Mouse (Mus musculus) 3T3-L1 (cell line): ENCODE results near the gene Tmem256.

Experiments
- DNase-seq: peaks from one replicate; pipeline ENCODE4 v3.0.0-alpha.2; 2015; ENCODE audit warnings: low read depth, low spot score

Gene Tmem256

DNA sequence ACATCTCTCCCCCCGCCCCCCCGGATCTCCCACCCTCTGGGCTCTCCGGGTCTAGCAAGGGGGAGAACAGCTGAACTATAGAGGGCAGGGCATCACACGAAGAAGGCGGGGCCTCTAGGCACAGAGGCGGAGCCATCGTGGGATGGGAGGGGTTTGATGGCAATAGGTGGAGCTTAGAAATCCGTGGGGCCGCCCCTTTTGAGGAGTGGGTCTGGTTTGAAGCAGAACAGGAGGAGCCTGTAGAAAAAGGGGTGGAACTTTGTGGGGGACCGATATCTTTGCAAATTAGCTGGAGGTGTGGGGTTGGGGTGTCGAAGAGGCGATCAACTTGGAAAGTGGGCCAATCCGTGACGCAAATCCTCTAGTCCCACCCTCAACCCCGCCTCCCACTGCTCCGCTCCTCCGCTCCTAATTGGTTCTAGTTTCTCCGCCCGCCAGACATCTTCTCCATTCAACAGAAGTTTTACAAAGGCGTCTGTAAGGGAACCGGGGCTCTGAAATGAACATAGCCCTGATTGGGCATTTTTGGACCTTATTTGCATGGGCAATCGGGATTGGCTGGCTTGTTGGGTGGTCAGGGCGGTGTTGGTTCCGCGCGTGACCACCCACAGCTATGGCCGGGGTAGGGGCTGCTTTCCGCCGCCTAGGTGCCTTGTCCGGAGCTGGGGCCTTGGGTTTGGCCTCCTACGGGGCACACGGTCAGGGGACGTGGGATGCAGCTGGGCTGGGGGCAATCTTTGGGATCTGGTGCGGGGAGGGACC, at the start of gene Tmem256:
Gene Tmem256 (plus strand): TSS at position 563 of the 762 bp plus-strand sequence.
- DNase-seq: peak; percentile 99

DNA sequence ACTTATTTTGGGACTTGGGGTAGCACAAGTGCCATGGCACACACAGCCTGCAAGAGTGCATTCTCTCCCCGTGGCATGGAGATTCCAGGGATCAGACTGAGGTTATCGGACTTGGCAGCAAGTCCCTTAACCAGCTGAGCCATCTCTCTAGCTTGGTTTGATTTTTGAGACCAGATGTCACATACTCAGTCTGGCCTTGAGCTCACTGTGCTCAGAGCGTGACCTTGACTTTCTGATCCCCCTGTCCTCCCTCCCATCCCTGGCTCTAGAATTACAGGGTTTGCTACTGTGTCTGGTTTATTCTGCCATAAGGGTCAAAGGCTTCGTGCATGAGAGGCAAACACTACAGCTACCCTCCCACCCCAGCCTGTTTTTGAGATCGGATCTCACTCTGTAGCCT, 48.9 kb upstream of the Tmem256 start:
- DNase-seq: no peak

DNA sequence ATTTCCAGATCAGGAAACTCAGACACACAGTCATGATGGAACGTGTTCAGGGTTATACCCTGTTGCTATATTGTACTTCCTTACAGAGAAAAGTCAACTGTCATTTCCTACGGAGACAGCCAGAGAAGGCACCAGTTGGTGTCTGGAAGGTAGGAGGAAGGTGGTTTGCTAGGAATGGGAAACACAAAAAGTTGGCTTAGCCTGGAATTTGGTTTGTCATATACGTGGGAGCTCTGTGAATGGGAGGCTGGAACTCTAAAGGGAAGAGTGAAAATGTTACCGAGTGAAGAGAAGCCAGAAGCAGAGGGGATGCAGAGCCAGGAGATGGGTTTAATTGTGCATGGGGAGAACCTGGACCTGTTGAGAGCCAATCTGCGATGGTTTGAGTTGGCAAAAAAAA, 46.9 kb upstream of the Tmem256 start:
- DNase-seq: no peak

DNA sequence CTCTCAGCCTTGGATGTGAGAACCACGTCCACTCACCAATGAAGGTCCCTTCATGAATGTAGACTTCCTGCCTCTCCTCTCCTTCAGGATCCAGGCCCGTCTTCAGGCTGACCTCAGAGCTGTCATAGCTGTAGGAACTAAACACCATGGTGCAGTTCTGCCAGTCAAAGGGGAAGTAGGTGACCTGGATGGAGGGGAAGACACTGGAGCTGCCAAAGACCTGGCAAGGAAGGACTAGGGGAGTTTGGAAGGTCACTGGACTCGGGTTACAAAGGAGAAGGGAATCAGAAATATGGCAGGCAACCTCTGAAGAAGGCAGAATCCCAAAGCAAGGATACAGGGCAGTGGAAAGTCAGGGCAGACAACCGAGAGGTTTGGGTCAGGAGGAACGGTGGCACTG, 44.9 kb upstream of the Tmem256 start:
- no peak for DNase-seq

DNA sequence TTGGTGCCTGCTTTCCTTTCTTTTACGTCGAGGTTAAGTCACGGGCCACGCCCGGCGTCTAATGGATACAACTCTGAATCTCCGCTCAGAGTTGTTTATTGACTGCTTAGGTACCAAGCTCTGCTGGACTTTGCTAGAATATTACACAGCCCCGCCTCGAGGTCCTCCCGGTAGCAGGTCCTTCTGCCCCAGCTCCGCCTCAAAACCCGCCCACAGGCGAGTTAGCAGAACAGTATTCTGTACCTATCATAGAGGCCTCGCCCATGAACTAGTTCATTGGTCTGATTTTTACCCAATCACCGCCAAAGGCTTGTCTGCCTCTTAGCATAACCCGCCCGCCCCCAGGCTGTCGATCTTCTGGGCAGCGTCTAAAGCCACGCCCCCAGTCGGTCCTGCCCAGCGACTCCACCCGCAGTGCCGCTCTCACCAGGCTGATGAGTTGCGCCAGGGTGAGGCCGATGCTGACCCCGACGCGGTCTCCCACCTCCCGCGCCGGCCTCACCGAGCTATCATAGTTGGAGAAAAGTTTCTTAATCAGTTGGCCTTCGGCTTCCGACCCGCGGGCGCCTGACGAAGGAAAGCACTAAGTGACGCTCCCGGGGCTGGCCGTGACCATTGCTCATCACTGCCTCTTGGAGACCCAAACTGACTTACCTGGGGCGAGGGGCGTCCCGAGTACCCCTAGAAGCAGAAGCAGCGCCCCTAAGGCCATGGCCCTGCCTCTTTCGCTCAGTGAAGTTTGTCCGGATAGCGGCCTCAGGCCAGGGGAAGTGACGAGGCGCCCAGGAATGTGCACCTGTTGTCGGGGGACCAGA, 42.9 kb upstream of the Tmem256 start, which contains the start of gene Chrnb1:
Gene Chrnb1 (minus strand): TSS at position 776 of the 815 bp plus-strand sequence.
- DNase-seq: peak; percentile 98

DNA sequence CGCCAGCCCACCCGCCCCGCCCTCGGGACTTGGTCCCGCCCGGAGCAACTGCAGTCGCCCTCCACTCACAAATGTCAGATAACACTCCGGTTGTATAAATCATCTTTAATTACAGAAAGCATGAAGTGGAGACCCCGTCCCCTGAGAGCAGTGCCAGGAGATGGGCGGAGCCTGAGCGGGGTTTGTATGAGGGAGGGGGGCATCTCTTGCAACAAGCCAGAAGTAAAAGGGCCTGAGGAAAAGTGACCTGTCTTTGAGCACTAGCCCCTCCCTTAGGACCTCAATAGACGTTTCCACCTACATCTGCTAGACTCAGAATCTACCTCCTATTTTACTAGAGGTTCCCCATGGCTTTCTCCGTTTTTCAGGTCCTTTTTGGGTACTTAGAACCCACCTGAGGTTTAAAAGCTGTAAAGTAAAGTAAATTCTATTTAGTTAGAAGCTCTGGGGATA, 42.3 kb upstream of the Tmem256 start:
- no peak for DNase-seq

DNA sequence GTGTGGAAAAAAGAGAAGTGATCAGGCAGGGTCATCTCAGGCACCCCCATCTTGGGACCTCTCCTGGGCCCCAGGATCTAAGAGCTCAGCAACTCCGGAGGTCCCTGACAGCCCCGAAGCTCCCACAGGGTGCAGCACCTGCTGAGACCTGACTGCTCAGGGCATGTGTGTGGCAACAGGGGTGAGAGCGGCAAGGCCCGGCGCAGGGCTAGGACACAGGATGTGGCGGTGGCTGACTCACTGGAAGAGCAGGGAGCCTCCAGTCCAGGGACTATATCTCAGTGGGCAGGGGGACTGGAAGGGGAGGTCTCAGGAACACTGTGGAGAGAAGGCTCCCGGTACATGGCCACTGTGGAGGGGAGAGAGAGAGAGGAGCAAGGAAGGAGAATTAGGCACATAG, 40.4 kb upstream of the Tmem256 start:
- peak; percentile 8 for DNase-seq

DNA sequence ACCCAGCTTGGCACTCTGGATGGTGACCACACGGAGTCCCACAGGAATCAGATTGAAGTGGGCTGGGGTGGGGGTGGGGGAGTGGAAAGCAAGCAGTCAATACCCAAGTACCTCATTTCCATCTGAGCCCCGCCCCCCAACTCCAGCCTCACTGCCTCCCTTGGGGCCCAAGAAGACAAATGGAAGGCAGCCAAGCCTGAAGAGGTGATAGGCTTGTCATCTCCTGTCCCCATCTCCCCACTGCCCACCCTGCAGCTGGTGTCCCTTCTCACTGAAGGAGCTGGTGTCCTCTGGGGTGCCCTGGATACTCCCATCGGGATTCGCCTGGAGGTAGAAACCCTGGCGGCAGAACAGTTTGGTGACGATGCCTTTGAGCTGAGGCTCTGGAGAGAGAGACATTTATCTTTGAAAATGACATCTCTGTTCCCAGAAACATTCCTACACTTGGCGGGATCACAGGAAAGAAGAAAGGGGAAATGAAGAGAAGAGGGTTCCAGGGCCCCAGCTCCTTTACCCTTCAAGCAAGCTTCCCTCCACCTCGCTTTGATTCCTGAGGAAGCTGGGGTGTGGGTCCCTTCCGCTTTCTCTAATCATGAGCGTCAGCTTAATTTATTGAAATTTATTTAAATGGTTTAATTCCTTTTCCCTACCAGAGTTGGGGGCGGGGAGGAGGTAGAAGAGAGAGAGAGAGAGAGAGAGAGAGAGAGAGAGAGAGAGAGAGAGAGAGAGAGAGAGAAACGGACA, 38.7 kb upstream of the Tmem256 start:
- no peak for DNase-seq

DNA sequence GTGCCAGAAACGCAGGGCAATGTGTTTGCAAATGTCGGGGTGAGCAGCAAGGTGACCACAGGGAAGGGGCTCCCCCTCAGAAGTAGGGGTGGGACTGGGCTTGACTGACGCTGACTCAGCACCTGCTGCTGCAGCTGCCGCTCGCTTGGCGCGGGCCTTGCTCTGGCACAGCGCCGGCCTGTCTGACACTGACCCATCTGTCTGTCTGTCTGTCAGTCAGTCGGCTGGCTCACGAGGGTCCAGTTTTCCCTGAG, 38.2 kb upstream of the Tmem256 start:
- no peak for DNase-seq

DNA sequence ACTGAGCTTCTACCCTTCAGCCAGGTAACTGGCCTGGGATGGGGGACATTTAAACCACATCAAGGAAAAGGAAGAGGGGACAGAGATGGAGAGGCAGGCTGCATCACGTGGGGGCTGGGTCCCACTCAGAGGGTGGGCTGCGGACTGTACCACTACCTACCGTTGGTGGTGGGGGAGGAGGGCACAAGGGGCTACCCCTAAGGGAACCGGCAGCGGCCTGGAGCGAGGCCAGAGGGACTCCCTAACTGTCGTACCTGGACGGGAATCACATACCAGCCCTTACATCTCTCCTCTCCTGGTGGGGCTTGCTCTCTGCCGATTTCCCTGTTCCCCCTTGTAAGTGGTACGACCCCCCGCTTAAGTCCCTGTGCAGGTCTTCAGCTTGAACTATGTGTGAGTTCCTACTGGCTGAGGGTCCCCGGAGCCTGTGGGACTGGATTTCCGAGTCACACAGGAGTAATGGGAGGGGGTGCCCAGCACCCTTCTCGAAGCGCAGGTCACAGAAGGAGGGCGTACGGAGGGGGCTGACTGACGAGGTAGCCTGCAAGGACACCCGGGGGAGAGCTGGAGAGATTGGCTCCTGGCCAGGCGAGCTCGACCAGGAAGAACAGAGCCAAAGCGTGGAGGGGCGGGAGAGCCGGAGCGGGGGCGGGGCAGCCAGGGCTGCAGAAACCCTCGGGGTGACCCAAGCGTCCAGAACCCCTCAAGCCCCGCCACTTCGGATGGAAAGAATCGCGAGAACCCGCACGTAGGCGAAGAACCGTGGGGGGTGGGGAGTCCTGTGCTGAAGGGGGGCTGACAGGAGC, 37.7 kb upstream of the Tmem256 start:
- DNase-seq: no peak

DNA sequence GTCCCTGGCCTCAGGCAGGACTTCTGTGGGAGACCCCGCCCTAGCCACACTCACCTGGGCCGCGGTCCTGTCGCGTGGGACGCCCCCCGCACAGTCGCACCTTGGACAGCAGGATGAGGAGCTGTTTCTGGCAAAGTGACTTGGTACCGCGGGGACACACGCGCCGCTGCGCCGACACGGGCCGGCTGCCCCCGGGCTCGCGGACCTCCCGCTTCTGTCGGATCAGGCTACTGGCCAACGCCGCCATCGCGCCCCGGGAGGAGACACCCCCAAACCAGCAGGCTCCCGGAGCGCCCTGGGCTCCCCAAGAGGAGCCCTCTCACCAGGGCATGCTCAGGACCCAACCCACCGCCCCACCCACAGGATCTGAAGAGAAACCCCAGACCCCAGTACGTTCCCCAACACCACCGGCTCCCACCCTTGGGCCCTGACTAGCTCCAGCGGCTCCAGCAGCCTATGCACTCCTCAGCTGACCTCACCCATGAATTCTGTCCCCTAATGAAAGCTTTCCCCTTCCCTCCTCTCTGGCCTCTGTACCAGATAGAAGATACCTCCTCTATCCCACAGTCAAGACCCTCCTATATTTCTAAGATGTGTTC, 36.8 kb upstream of the Tmem256 start, which contains the start of gene Fgf11:
Gene Fgf11 (minus strand): TSS at position 479 of the 599 bp plus-strand sequence.
- DNase-seq: no peak

DNA sequence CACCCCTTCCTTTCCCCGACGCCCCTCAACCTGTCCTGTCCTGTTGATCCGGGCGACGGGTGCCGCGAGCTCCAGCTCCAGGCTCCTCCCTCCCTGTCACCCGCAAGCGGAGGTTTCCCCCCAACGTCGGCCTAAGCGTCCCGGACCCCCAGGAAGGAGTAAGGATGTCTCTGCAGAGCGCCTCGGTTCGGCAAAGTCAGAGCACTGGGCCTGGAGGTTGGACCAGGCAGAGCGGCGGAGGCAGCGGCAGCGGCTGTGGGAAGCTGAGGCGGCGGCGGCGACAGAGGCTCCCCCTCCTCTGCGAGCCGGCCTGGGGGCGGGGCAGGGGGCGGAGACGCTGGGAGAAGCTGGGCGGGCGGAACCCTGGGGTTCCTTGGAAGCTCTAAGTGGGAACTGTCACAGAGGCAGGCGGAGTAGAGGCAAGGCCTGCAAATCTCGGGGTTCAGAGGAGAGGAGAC, 35.6 kb upstream of the Tmem256 start:
- DNase-seq: no peak

DNA sequence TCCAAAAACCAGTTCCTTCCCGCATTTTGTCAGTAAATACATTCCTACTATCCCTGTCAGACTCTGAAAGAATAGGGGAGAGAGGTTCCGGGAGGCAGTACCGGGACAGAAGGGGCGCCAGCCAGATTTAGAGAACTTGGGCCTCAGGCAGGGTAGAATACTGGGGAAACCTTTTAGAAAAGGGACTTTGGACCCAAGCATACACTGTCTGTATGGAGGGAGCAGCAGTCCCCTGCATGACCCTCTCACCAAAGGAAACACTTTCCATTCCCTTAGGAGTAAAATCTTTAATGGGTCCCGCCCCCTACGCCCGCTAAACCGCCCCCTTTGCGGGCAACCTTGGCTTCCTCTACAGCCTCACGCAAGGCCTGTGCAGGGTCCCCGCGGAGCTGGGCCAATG, 35.0 kb upstream of the Tmem256 start:
- DNase-seq: no peak

DNA sequence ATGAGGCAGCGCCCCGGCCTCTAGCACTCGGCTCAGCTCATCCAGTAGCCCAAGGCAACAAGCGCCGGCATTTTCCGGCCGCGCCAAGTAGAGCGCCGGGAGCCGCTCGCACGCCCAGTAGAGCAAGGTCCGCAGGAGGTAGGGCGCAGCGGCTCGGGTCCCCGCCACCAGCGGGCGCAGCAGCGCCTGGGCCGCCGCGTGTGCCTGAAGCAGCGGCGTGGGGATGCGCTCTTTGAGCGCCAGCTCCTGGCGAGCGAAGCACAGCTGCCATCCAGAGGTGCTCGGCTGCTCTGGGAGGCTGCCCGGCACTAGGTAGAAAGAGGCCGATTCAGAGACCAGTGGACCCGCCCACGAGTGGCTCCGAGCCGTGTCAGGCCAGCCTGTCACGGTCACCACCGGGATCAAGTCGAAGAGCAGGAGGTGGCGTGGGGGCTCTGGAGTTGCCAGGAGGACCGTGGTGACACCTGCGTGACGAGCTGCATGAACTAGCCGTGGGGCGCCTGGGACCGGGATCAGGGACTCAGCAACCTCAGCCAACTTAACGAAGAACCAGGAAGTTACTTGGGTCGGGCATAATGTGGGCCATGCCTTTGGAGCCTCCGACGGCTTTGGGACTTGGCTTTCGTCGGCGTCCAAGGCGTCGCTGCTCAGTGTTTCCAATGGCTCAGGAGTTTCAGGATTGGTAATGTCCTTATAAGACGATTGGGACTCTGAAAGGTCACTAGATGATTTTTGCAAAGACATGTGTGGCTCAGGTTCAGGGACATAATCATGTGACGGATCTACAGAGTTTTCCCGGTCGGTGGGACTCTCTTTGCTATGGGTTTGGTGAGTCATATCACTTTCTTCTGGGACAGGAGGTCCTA, 34.3 kb upstream of the Tmem256 start:
- DNase-seq: peak; percentile 33

DNA sequence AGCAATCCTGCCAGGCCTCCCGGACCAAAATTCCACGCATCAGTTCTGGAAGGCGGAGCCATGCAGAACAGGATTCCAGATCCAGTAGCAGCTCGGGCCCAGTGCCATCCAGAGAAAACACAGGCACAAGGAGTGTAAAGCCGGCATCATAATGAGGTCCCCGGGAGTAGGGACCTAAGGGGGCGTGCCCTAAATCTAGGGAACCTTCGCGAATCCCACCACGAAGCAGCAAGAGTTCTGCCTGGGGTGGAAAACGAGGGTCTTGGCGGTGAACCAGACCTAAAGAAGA, 33.7 kb upstream of the Tmem256 start:
- no peak for DNase-seq

DNA sequence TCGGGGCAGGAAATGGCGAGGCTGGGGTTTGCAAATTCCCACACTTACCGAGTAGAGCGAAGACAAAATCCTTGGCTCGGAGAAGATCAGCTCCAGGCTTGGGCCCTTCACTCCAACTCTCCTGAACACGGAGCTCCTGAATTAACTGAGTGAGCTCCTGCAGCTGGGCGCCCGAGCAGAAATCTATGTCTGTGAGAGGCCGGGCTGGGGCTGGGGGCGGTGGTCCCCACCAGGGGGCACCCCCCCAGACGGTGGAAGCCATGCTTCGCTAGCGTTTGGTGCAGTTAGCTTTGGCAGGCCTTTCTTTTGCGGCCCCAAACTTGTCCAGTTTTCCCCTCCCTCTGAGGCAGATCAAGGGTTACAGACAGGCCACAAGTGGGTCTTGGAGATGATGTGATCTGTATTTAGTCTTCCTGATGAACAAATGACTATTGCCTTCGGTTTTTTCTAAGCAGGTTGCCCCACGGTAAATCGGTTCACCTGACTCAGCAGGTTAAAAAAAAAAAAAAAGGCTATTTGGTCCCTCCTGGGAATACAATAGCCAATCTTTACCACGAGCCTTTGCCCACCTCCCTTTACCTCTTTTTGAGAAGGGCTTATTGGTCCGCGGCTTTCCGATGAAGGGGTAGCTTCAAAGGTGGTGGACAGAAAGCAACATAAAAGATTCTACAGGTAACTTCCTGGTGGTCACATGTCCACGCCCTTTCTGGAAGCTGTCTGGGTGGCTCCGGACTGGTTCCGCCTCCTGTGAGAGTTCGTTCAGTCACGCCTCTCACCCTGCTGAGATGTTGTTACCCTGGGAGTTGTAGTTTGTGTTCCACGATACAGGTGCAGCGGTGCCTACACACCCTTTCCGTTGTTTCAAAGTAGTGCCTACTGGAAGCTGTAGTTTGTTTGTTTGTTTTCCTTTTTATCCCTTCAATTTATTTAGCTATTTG, 33.1 kb upstream of the Tmem256 start, which contains the start of gene Tmem102:
Gene Tmem102 (minus strand): TSS at position 653 of the 938 bp plus-strand sequence.
- DNase-seq: no peak

DNA sequence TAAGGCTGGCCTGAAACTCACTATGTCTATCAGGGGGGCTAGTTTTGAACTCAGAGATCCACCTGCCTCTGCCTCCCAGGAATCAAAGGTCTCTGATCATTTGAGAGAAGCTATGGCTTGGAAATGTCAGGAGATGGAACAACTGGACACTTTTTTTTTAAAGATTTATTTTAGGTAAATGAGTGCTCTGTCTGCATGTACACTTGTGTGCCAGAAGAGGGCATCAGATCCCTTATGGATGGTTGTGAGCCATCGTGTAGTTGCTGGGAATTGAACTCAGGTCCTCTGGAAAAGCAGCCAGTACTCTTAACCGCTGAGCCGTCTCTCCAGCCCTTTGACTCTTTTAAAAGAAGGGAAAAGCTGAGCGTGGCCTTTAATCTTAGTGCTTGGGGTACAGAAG, 31.9 kb upstream of the Tmem256 start:
- no peak for DNase-seq

DNA sequence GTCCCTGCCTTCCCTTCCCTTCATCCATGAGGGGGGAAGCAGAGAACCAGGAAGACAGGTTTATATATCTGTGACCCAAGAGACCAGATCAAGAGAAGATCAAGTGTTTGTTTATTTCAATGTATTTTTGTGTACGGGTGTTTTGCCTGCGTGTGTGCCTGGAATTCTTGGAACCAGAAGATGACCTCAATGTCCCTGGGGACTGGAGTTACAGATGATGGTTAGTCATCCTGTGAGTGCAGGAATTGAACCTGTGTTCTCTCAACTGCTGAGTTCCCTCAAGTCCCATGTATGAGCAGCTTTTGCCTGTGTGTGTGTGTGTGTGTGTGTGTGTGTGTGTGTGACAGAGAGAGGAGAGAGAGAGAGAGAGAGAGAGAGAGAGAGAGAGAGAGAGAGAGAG, 30.7 kb upstream of the Tmem256 start:
- DNase-seq: peak; percentile 71

DNA sequence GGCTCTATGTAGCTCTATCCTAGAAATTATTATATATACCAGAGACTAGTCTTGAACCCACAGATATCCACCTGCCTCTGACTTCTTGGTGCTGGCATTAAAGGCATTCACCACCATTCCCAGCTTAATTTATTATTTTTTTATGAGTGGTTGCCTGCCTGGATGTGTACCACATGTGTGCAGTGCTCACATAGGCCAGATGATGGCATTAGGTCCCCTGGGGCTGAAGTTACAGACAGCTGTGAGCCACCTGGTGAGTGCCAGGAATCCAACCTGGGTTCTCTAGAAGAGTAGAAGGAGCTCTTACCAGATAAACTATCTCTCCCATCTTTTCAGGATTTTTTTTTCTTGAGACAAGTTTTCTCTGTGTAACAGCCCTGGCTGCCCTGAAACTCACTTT, 28.0 kb upstream of the Tmem256 start:
- no peak for DNase-seq
